ENCODE assay signal across 15 mouse cellular contexts in the genomic region with DNA sequence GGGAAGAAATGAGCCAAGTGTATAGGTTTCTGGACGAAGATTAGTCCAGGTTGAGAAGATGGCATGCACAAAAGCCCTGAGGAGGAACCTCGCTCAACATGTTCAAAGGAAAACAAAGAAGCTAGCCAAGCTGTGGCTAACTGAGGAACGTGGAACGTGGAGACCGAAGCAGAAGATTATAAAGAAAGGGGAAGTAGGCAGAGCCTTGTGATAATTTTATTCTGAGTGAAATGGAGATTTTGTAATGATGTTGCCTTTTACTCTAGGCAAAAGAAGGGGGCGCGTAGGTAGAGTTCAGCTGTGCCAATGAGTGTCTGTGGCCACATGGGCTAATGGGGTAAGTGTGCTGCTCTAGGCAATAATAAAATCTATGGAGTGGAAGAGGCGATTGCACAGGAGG.
"Had no signal": no experiment of that assay in that cellular context is flagged by ENCODE, and none has a peak within 500 bp of the region (broad histone marks: within the 10 kb centered on the region; RNA-seq: fewer than 3 reads in every experiment).

No protein-coding gene starts in this region.

- H3K9ac ChIP-seq: limb, embryonic 13.5 days; liver, embryonic 14.5 days; midbrain, embryonic 12.5 days; neural tube, embryonic 13.5 days; stomach, embryonic 15.5 days had no signal

- H3K9me3 ChIP-seq: limb, embryonic 13.5 days; midbrain, embryonic 12.5 days; neural tube, embryonic 13.5 days; stomach, embryonic 15.5 days had no signal

- H3K4me3 ChIP-seq: limb, embryonic 13.5 days; midbrain, embryonic 12.5 days; neural tube, embryonic 13.5 days; stomach, embryonic 15.5 days had no signal

- H3K4me1 ChIP-seq: limb, embryonic 13.5 days; midbrain, embryonic 12.5 days; neural tube, embryonic 13.5 days; stomach, embryonic 15.5 days had no signal

- DNase-seq: kidney, adult 8-10 months; kidney, postnatal 25 days; left cerebral cortex, postnatal 4 days; lung, adult 18-20 months; lung, postnatal 4 days; retina, postnatal 1 day; right cerebral cortex, postnatal 4 days; spleen, adult 18-20 months; thymus, postnatal 36 days had no signal

- H3K36me3 ChIP-seq: limb, embryonic 13.5 days; midbrain, embryonic 12.5 days; neural tube, embryonic 13.5 days; stomach, embryonic 15.5 days had no signal

- ATAC-seq: midbrain, embryonic 16.5 days had no signal

- H3K27me3 ChIP-seq: stomach, embryonic 15.5 days had no signal

- H3K27ac ChIP-seq: limb, embryonic 13.5 days; liver, embryonic 14.5 days; midbrain, embryonic 12.5 days; neural tube, embryonic 13.5 days; stomach, embryonic 15.5 days had no signal
